Mouse (Mus musculus) adipose tissue, adult 10 weeks (tissue): ENCODE results near the gene Gm17783. TPM values are rescaled to one million over a fixed set of nuclear protein-coding genes. Genes with fewer than 3 reads are reported as not detected.

ENCODE experiments used
- polyA plus RNA-seq: library from polyadenylated mRNA; stranded (reverse); fragments of 350-450 nt; fragmentation: Illumina TruSeq; extraction: RNeasy Lipid Tissue Mini Kit (QIAGEN cat#74804); gene quantifications from one replicate; pipeline ENCODE4 v1.2.3, GENCODE M21; 2014; ENCODE audit warnings: low read depth, low replicate concordance

The Gm17783 gene
- polyA plus RNA-seq: not detected

DNA sequence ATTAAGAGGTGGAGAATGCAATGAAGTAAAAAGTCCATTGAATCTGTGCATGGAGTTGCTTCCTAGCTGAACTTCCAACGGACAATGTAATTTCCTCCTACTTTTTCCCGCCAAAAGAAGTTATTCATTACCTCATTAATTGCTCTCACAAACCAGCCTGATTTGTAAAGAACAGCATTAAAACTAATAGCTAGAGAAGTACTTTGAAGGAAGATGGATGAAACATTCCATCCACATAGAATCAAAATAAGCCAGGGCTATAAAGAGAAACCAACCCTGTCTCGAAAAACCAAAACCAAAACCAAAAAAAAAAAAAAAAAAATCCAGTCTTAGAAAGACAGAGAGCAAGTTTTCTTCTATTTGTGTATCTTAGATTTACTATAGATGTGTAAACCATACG, at the start of gene Gm17783:
Gene Gm17783, minus strand, starts transcription at position 101 of the 400 bp plus-strand sequence.

GRCm38 (mm10) chr16:45535009-45535408, 3.2 kb upstream of the Gm17783 start, which contains the start of gene Slc9c1:
Gene Slc9c1, plus strand, starts transcription at chr16:45535309.

DNA sequence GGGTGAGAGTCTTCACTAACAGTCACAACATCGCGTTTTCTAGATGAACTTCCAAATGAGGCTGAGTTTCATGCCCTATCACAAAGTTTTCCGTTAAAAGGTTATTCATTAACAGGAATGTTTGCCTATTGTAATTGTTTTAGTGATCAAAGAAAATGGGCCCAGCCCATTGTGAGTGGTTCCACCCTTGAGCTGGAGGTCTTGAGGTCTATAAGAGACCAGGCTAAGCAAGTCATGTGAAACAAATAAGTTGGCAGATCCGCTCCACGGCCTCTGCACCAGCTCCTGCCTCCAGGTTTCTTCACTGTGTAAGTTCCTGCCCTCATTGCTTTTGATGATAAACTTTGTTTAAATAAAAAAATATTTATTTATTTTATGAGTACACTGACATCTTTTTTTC, 38.9 kb downstream of the Gm17783 start, which contains the start of gene Gm609:
Gene Gm609, minus strand, starts transcription at position 43 of the 400 bp plus-strand sequence.

Other genes with a start within 250 kb of the Gm17783 start
- 75.8 TPM for gene Cd200, start 123.0 kb downstream of the Gm17783 start, polyA plus RNA-seq
- 2.8 TPM for gene Gm609, start 39.1 kb downstream of the Gm17783 start, polyA plus RNA-seq
- gene Slc9c1, start 3.3 kb upstream of the Gm17783 start, polyA plus RNA-seq: 1.4 TPM
- 0.46 TPM for gene Gcsam, start 78.3 kb upstream of the Gm17783 start, polyA plus RNA-seq
- 0.68 TPM for gene BC016579, start 122.0 kb upstream of the Gm17783 start, polyA plus RNA-seq
- 0.34 TPM for gene Tmprss7, start 161.6 kb upstream of the Gm17783 start, polyA plus RNA-seq
- 0.34 TPM for gene Tagln3, start 192.6 kb upstream of the Gm17783 start, polyA plus RNA-seq
- gene Abhd10, start 210.9 kb upstream of the Gm17783 start, polyA plus RNA-seq: 10.4 TPM